Mouse (Mus musculus) kidney, adult 2 months (tissue): ENCODE measurements around the gene Prpf38b.

ENCODE experiments used
- CTCF ChIP-seq: fragments of 200-500 bp; conservative IDR thresholded peaks from 2 replicates; pipeline ENCODE4 v1.5.1; 2011; ENCODE audit warnings: low read depth, mild to moderate bottlenecking, control low read depth, low read length, moderate library complexity, mixed read lengths; ENCODE audit not compliant: insufficient read depth, insufficient read length
- POLR2A ChIP-seq: fragments of 200-500 bp; IDR thresholded peaks from one replicate; pipeline ENCODE4 v1.6.1; 2011; ENCODE audit warnings: low read depth, low read length, control low read depth

- no peak for TF ChIP-seq POLR2A
- no peak for TF ChIP-seq CTCF
Observed at GRCm38 (mm10) chr3:108933557-108933956, 22.0 kb upstream of the Prpf38b start.
